Mouse (Mus musculus): ENCODE data around the gene Orai3. TPM values are rescaled to one million over a fixed set of nuclear protein-coding genes. Genes with fewer than 3 reads are reported as not detected.

The Orai3 gene
- total and polyA plus RNA-seq, 3 experiments = 21.9 to 27.5 (median 23.5) TPM

DNA sequence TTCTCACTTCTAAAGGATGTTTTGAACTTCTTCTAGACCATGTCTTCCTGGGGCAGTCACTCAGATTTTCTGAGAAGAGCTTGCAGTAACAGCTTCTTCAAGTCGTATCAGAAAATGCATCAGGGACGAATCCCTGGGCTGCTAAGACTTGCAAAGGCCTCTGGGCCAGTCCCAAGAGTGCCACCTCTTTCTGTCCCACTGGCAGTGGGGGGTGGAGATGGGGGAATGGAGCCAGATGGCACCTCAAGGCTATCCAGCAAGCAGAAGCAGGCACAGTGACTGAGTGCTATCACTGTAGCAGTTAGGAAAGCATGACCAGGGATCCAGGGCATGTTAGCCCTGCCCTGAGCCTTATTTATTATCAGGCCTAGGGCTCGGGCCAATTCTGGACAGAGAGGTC, 42.7 kb downstream of the Orai3 start:
- Histone ChIP-seq H3K4me3 (no peak overlapping the region), H3K4me1 (ENCODE audit: control insufficient read depth, insufficient read depth, low read length) (peaks cover 10% of the 10 kb centered on the region), H3K27me3 (ENCODE audit: control insufficient read depth, insufficient read depth, low read length) (no peaks in the 10 kb centered on the region), H3K27ac (peak overlapping the region; percentile 9; the same call in 1 of the 2 replicates), H3K9ac (ENCODE audit: low read depth, low read length) (no peak overlapping the region), H3K36me3 (ENCODE audit: control insufficient read depth, insufficient read depth, low read length) (no peaks in the 10 kb centered on the region), H3K79me2 (replicated peaks; ENCODE audit: control insufficient read depth, insufficient read depth, low read length) (no peaks in the 10 kb centered on the region)
- intact Hi-C loops (cut with DNase I) = loop anchor here (10.0 kb wide), 1 partner anchor 393 kb away; the partner anchor contains the start of gene Cox6a2
- TF ChIP-seq POLR2A (IDR thresholded peaks at IDR 0.05; ENCODE audit: insufficient read depth, low read depth, low read length) = no peak
- TF ChIP-seq EP300 (IDR thresholded peaks at IDR 0.05; ENCODE audit: insufficient read depth, low read depth, low read length) = no peak
- TF ChIP-seq CTCF (IDR thresholded peaks at IDR 0.05) = no peak
- WGBS = 63% methylated on average over 3 of the region's 3 CpGs
- DNase-seq = no peak

DNA sequence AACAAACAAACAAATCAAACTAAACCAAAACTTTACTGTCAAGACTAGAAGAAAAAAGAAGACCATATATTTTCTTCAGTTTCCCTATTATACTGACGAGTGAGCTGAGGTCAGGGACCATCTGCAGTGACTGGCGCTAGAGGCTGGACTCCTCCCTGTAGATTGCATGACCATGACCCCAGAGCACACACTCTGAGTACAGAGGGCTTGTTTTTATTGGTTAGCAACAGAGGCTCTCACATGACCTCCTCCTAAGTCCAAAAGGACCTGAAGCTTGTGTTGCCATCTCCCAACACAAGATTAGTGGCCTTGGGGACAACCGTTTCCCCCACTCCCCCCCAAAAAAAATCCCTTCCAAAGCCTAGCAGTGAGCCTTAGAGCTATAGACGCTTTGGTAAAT, 44.2 kb downstream of the Orai3 start:
- intact Hi-C loops (cut with DNase I) = loop anchor here (1.0 to 10.0 kb wide), 2 partner anchors 14 to 391 kb away; partner anchors contain the start of genes Cox6a2 and Hsd3b7
- DNase-seq = no peak
- peak overlapping the region; percentile 26 for H3K4me3 ChIP-seq

DNA sequence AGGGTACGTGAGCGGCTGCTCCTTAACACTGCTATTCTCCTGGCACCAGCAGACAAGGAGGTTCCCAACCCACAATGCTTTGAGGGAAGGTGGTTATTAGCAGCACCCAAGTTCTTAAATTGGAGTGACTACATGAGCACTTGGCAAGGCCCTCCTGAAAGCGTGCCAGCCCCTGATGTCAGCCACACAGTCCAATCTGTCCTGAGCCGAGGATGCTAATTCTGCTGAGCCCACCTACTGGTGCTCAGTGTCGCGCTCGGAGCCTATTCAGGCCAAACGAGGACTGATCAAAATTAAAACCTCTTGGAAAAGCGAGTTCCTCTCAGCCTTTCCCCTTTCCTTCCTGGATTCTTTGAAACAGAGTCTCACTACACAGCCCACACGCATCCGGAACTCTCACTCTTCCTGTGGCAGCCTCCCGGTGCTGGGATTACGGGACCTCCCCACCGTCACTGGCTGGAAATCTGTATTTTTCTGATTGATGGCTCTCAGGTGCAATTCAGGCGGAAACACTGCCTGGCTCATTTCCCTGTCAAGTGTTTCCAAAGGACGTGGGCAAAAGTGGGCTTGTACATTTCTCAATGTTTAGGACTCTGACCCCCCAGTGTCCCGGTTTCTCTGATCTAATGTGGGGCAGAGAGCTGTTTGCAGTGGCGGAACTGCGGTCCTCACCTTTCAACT, 44.8 kb downstream of the Orai3 start:
- H3K27ac ChIP-seq = peak overlapping the region; percentile 83

More for the DNA sequence above, 44.2 kb downstream of the Orai3 start:
- TF ChIP-seq EP300 (IDR thresholded peaks at IDR 0.05; ENCODE audit: insufficient read depth, low read depth, low read length) (0 out of 2 replicates have a peak, but pooled peaks have one; percentile 23), CTCF (IDR thresholded peaks at IDR 0.05) (no peak), POLR2A (IDR thresholded peaks at IDR 0.05; ENCODE audit: insufficient read depth, low read depth, low read length) (0 out of 2 replicates have a peak, but pooled peaks have one; percentile 8)
- Histone ChIP-seq H3K27me3 (ENCODE audit: control insufficient read depth, insufficient read depth, low read length) (no peaks in the 10 kb centered on the region), H3K4me1 (ENCODE audit: control insufficient read depth, insufficient read depth, low read length) (peaks cover 10% of the 10 kb centered on the region), H3K9ac (ENCODE audit: low read depth, low read length) (peak overlapping the region; percentile 54), H3K36me3 (ENCODE audit: control insufficient read depth, insufficient read depth, low read length) (no peaks in the 10 kb centered on the region), H3K79me2 (replicated peaks; ENCODE audit: control insufficient read depth, insufficient read depth, low read length) (no peaks in the 10 kb centered on the region), H3K27ac (peak overlapping the region; percentile 83)
- WGBS = 14% methylated on average over 4 of the region's 4 CpGs

DNA sequence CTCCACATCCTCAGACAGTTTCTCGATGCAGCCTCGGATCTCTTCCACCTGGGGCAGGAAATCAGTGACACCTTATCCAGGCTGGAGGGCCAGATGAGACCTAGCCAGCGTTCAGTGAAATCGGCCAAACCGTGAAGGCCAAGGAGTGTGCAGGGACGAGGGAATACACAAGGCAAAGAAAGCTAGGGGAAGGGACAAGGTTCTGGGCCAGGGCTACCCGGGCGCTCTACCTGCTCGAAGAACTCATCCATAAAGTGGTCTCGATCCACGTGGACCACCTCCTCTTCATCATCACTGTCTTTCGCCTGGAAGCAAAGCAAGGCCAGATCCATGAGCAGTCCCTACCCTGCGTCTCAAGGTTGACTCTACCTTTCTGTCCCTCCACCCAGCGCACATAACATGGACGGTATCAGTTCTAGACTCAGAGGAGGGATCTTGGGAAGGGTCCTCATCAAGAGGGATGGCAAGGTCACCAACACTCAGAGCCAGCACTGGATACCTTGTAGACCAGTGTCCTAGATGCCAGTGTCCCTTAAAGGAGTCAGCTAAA, 45.6 kb downstream of the Orai3 start:
- no peak overlapping the region for H3K4me3 ChIP-seq
- H3K9ac ChIP-seq (ENCODE audit: low read depth, low read length) = no peak overlapping the region
- TF ChIP-seq CTCF (IDR thresholded peaks at IDR 0.05) = no peak
- TF ChIP-seq EP300 (IDR thresholded peaks at IDR 0.05; ENCODE audit: insufficient read depth, low read depth, low read length) = no peak
- no peak for TF ChIP-seq POLR2A (IDR thresholded peaks at IDR 0.05; ENCODE audit: insufficient read depth, low read depth, low read length)
- 87% methylated on average over 15 of the region's 15 CpGs for WGBS
- H3K27ac ChIP-seq = peak overlapping the region; percentile 83
- DNase-seq = no peak
- intact Hi-C loops (cut with DNase I) = loop anchor here (1.0 to 10.0 kb wide), 2 partner anchors 27 to 390 kb away; partner anchors contain the start of gene Cox6a2
- H3K79me2 ChIP-seq (replicated peaks; ENCODE audit: control insufficient read depth, insufficient read depth, low read length) = no peaks in the 10 kb centered on the region
- H3K27me3 ChIP-seq (ENCODE audit: control insufficient read depth, insufficient read depth, low read length) = no peaks in the 10 kb centered on the region
- peaks cover 10% of the 10 kb centered on the region for H3K4me1 ChIP-seq (ENCODE audit: control insufficient read depth, insufficient read depth, low read length)
- H3K36me3 ChIP-seq (ENCODE audit: control insufficient read depth, insufficient read depth, low read length) = no peaks in the 10 kb centered on the region

More for the DNA sequence above, 44.8 kb downstream of the Orai3 start:
- intact Hi-C loops (cut with DNase I) = loop anchor here (1.0 to 10.0 kb wide), 2 partner anchors 14 to 390 kb away; partner anchors contain the start of genes Cox6a2 and Hsd3b7
- DNase-seq = peak; percentile 85 to 89
- 30% methylated on average over 19 of the region's 19 CpGs for WGBS
- H3K4me3 ChIP-seq = peak overlapping the region; percentile 26
- no peaks in the 10 kb centered on the region for H3K27me3 ChIP-seq (ENCODE audit: control insufficient read depth, insufficient read depth, low read length)
- H3K36me3 ChIP-seq (ENCODE audit: control insufficient read depth, insufficient read depth, low read length) = no peaks in the 10 kb centered on the region
- peak overlapping the region; percentile 54 for H3K9ac ChIP-seq (ENCODE audit: low read depth, low read length)
- peaks cover 10% of the 10 kb centered on the region for H3K4me1 ChIP-seq (ENCODE audit: control insufficient read depth, insufficient read depth, low read length)
- H3K79me2 ChIP-seq (replicated peaks; ENCODE audit: control insufficient read depth, insufficient read depth, low read length) = no peaks in the 10 kb centered on the region
- TF ChIP-seq CTCF (IDR thresholded peaks at IDR 0.05) (peak; percentile 12; the same call in 1 of the 2 replicates), EP300 (IDR thresholded peaks at IDR 0.05; ENCODE audit: insufficient read depth, low read depth, low read length) (0 out of 2 replicates have a peak, but pooled peaks have one; percentile 2), POLR2A (IDR thresholded peaks at IDR 0.05; ENCODE audit: insufficient read depth, low read depth, low read length) (0 out of 2 replicates have a peak, but pooled peaks have one; percentile 3)

DNA sequence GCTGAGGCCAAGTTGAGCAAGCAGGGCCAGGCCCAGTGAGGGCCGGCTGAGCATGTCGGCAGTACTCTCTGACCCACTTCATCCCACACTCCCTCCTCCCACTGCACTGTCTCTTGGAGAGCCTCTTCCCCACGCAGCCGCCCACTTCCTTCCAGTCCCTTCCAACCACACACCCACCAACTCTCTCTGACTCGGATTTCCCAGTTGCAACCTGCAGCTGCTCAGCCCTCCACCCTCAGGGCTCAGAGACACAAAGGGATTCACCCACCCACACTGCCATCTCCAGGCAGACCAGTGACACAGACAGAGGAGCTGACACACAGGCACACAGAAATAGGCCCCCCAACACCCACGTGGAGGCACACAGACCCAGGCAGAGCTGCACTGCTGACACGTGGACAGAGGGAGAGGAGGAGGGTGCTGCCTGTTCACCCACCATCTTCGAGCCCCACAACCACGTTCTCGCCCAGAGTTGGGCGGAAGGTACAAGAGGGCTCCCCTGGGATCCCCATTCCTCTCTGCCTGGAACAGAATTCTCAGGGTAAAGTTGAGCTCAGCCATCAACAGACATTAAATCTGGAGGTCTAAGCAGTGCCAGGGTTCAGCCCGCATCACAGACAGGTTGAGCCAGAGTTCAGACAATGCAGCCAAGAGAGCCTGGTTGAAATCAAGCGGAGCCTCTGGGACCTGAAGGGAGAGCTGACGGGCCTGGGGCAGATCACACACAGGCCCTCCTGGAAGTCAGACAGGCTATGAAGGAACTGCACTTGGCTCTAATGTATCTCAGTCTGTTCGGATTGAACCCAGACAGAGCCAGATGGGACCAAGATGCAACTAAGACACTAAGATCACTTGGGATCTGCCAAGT, 46.6 kb downstream of the Orai3 start:
- Histone ChIP-seq H3K27ac (peak overlapping the region; percentile 18), H3K79me2 (replicated peaks; ENCODE audit: control insufficient read depth, insufficient read depth, low read length) (no peaks in the 10 kb centered on the region), H3K4me1 (ENCODE audit: control insufficient read depth, insufficient read depth, low read length) (peaks cover 10% of the 10 kb centered on the region), H3K27me3 (ENCODE audit: control insufficient read depth, insufficient read depth, low read length) (no peaks in the 10 kb centered on the region), H3K36me3 (ENCODE audit: control insufficient read depth, insufficient read depth, low read length) (no peaks in the 10 kb centered on the region), H3K9ac (ENCODE audit: low read depth, low read length) (no peak overlapping the region), H3K4me3 (no peak overlapping the region)
- TF ChIP-seq CTCF (IDR thresholded peaks at IDR 0.05) (peak; percentile 59), POLR2A (IDR thresholded peaks at IDR 0.05; ENCODE audit: insufficient read depth, low read depth, low read length) (no peak), EP300 (IDR thresholded peaks at IDR 0.05; ENCODE audit: insufficient read depth, low read depth, low read length) (peak; percentile 30; the same call in 1 of the 2 replicates)
- intact Hi-C loops (cut with DNase I) = loop anchor here (1.0 to 10.0 kb wide), 2 partner anchors 26 to 389 kb away; partner anchors contain the start of gene Cox6a2
- peak; percentile 65 to 71 for DNase-seq
- WGBS = 45% methylated on average over 15 of the region's 15 CpGs

Data from heart, adult 2 months (tissue).